Mouse (Mus musculus) 3T3-L1 (cell line): Measurements from ENCODE around the gene Srcin1.
A peak's percentile ranks its signal among the peaks of the same experiment; 100 is the strongest.

Experiments
- DNase-seq: peaks from one replicate; pipeline ENCODE4 v3.0.0-alpha.2; 2015; ENCODE audit warnings: low read depth, low spot score

Gene Srcin1

DNA sequence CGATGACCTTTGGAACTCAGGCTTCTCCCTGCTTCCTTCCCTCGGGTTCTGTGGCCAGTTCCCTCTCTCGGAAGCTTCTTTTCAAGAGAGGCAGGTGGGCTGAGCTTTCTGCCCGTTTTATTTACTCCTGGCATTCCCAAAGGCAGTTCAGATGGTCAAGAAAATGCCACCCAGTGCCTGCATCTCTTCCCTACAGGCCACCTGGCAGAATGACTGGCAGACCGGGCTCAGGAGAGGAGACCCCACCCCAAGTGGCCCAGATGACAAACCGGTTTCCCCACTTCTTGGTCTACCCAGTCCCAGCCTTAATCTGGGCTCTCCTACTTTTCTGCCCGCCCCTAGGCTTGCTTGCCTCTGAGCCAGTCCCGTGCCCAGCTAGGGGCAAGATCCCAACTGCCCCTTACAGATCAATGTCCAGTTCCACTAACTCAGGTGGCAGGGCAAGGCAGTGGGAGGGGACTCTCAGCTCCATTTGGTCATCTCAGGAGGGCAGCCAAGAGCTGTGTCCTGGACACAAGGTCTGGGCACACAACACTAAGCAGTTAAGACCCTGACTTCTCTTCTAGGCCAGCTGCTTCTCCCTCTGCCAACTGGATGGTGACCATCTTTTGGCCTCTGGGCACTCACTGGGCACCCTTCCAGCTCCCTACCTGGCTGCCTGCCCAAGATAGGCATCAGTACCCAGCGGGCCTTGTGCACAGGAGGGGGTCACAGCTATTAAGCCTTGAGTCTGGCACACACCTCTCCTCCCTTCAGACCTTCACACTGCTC, at the start of gene Srcin1:
Gene Srcin1, minus strand, starts transcription at position 51 of the 771 bp plus-strand sequence.
- no peak for DNase-seq

DNA sequence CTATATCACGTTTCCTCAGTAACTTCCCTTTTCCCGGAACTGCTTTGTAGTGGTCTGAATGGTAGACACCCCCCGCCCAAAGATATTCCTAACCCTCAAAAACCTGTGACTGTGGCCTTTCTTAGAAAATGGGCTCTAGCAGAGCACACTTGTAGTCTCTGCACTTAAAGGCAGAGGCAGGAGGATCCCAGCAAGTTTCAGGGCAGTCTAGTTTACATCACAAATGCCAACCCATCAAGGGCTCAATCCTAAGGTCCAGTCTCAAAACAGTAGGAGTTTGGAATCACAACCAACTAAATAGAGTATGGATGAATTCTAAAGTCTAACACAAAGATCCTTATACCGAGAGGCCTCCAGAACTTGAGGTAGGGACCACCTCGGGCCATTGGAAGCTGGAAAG, 49.6 kb upstream of the Srcin1 start:
- no peak for DNase-seq

DNA sequence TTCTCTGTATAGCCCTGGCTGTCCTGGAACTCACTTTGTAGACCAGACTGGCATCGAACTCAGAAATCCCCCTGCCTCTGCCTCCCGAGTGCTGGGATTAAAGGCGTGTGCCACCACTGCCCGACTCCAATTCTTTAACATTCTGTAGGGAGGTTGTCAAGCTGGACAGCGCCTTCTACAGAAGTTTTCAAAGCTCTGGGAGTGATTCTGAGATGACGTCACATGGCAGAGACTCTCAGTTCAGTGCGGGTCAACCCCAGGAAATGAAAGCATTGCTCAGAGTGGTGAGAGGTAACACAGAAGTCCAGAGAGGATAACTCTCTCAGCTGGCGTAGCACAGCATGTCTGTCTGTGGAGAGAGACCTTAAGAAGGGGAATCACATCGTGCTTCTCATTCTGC, 47.2 kb upstream of the Srcin1 start:
- DNase-seq, result peak; percentile 74

DNA sequence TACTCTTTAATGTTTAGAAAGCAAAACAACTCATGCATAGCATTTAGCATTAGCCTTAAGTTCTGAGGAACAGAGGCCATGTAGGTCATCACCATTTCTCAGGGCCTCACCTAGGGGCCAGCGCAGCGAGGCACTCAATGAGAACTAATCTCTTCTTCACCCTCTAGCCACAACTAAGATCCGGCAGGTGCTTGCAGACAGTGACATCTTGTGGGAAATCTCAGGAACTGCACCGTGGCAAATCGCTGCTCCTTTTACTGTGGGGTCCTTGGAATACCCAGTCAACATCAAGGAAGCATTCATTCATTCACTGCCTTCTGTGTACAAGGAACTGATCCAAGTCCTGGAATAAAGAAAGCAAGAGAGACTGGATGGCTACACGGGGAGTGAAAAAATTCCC, 46.5 kb upstream of the Srcin1 start:
- DNase-seq, result peak; percentile 79

DNA sequence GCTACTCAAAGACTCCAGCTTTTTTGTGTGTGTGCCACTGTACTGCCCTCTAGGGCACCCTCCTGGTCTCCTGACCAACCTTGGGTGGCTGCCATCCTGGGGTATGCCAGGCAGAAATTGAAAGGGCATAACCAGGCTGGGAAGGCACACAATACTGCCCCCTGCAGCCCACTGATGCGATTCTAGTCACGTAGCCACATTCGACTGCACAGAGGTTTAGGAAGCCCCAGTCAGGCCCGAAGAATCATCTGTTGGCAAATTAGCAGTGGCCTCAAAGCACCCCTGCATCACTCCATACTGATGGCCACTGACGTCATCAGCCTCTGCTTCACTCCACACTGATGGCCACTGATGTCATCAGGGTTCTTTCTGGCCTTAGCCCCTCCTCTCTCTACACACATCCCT, 43.4 kb upstream of the Srcin1 start:
- DNase-seq, result peak; percentile 43

DNA sequence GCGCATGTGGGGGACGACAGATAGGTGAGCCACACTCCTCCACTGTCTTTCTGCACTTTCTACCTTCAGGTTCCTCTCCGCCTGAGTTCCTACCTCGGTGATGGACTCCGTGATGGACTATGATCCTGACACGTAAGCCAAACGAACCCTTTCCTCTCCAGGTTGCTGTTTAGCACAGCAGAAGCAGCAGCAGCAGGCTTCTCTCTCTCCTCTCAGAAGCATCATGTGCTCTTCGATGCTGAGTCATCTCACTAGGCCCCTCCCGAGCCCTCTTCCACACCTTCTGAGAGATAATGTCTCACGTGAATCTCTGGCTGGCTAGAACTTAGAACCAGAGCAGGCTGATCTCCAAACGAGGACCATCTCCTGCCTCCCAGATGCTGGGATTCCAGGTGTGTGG, 42.4 kb upstream of the Srcin1 start:
- peak; percentile 17 for DNase-seq

DNA sequence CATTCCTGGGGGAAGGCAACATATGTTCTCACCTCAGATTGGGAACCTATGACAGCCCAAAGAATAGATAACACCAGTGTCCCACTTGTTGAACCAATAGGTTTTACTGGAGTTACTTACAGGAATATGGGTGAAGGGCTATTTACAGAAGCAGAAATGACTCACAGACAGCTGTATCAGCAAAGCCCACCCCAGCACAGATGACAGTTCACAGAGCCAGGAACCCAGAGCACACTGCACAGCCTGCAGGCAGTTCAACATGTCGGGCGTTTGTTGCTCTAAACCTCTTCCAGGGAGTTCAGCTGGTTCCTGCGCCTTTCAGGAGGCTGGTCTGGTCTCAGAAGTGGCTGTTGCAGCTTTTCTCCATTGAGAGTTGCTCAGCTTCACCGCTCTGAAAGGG, 39.3 kb upstream of the Srcin1 start:
- DNase-seq, result no peak

DNA sequence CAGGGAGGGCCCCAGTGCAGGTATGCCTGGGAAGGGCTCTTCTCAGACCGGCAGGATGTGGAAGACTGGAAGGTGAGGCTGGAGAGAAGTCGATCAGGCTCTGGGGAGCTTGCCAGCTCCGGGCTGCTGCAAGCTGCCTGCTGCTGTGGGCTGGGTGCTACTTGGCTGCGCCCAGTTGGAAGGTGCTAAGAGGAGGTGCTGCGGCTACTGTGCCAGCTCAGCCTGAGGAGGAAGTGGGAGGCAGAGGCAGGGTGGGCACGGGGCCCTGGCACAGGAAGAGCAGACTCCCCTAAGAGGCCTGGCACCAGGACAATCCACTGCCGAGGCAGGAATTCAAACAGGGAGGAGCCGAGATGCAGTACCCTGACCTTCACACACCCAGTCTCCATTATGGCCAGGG, 35.1 kb upstream of the Srcin1 start:
- no peak for DNase-seq

DNA sequence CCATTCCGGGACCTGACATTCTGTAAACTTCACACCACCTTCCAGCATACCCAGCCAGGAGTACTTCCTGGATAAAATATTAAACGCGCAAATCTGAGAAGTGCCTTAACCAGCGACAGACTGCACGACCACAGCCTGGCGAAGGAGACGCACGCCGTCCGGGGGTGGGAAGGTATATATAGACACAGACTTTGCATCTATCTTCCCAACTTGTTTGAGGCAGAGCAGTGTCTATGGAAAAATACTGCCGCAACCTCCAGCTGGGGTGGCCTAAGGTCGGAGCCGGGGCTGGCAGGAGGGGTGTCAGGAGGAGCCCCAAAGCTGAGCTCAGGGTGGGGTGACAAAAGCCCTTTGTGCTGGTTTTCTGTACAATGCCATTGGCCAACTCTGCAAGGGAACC, 33.8 kb upstream of the Srcin1 start:
- DNase-seq, result no peak

DNA sequence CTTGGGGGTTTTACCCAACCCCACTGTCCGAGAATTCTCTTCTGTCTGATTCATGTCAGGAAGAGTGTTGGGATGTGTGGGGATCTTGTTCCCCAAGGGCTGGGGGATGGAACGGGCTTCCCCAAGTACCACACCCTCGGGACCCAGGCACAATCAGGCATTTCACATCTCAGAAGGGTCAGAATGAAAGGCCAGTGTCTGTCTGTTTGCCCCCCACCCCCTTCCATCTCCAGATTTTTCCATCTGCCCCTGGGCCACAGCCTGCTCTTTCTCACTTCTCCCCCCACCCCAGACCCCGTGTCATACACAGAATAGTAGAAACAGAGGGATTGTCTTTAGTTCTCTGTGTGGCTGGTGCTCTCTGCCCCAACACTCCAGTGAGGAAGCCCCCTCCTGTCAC, 32.9 kb upstream of the Srcin1 start:
- DNase-seq, result no peak

DNA sequence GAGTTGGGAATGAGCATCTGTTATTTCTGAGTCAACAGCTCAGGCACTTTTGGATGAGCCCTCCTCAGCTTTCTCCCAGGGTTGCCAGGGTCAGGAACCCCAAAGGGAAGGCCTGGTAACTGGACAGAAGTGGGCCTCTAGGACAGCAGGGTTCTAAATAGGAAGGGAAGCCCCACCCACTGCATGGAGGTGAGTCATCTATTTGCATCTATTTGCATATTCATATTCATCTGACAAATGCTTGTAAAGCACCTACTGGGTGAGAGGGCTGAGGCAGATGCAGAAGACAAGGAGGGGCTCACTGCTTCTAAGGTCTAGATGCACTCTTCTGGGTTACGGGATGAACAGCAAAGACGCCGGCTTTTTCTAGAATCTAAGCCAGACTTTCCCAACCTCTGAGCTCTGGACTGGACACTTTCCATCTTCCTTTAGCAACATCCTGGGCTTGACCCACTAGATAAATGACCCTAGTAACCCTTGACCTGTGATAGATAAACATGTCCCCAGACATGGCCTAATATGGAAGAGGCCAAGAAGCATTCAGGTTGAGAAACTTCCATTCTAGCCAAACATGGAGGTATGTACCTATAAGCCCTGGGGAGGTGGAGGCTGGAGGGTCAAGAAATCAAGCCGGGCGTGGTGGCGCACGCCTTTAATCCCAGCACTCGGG, 31.2 kb upstream of the Srcin1 start:
- DNase-seq, result no peak

DNA sequence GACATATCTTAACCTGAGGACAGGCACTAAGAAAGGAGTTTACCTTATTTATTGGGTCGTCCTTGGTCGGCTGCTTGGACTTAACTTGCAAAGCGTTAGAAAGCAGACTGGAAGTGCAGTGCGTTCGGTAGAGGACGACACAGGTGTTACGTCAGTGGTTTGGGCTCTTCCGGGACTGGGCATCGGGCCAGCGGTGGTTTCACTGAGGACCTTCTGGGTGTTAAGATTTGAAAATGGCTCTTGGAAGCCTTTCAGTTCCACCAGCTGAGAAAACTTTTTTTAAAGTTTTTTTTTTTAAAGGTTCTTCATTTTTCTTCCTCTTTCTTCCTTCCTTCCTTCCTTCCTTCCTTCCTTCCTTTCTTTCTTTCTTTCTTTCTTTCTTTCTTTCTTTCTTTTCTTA, 27.9 kb upstream of the Srcin1 start:
- DNase-seq, result no peak

DNA sequence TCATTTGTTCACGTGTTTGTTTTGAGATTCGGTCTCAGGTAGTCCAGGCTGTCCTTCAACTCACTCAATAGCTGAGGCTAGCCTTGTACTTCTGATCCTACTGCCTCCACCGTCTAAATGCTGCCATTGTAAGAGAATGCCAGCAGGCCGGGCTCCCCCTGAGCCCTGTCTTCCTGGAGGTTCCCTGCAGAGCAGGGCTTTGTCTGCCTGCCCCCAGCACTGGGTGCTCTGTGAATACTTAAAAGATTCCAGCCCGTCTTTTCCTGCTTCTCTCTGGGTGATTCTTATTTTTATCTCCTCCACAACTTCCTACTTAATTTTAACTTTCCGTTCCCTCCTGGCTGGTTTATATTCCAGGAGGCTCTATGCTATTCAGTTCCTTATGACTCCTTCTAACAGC, 26.2 kb upstream of the Srcin1 start:
- no peak for DNase-seq

DNA sequence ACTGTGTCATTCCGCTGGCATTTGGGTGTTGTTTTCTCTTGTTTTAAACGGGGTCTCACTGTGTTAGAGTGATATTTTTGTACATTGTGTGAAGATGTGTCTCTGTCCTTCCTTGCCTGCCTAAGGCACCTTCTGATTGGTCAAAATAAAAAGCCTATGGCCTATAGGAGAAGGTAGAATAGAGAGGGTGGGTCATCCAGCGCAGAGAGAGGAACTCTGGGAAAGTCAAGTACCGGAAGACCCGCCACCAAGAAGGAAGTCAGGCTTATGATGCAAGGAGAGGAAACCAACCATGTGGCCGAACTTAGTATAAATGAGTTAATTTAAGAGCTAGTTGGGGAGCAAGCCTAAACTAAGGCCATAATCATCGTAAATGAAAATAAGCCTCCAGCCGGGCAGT, 23.1 kb upstream of the Srcin1 start:
- no peak for DNase-seq

DNA sequence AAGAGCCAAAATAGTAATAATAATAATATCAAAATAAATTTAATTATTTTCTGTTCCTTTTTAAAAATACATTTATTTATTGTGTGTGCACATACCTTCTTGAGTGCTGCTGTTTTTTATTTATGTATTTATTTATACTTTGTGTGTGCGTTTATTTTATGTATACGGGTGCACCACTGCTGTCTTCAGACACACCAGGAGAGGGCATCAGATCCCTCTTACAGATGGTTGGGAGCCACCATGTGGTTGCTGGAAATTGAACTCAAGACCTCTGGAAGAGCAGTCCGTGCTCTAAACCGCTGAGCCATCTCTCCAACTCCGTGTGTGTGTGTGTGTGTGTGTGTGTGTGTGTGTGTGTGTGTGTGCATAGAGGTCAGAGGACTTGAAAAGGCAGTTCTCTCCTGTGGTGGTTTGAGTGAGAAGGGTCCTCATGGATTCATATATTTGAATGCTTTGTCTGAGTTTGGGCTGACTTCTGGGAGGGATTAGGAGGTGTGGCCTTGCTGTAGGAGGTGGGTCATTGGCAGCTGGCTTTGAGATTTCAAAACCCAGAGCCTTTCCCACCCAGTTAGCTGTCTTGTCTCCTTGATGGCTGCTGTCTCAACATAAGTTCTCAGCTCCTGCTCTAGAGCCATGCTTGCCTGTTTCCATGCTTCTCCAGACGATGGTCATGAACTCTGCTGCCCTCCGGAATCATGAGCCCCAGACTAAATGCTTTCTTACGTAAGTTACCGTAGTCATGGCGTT, 22.1 kb upstream of the Srcin1 start:
- no peak for DNase-seq

DNA sequence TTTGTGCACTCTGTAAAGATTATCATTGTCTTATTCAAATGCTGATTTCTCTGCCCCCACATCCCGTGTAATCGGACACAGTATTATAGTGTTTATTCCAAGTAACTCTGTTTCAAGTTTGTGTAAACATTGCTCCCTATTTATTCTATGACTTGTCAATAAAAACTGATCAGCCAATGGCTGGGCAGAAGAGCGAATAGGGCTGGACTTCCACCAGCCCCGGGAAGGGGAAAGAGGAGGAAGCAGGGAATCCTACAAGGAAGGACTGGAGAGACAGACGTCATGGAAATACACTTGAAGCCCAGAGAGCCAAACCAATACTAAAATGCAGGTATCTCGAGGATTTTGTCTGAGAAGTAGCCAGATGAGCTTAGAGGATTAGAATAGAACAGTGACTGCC, 18.1 kb upstream of the Srcin1 start:
- DNase-seq, result peak; percentile 37

DNA sequence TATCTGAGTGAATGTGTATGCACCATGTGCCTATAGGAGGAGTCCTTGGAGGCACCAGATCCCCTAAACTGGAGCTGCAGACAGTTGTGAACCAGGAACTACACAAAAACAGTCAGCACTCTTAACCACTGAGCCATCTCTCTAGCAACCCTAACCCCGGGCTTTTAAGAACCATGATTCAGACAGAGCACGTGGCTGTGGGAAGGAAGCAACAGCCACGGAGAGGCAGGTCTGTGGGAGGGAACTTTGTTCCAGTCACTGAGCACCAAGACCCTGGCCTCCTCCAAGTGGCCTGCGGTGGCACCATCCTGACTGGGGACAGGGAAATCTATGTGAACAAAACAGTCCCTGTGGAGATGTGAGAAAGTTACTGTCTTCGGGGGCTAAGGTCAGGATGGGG, 15.9 kb upstream of the Srcin1 start:
- peak; percentile 16 for DNase-seq

DNA sequence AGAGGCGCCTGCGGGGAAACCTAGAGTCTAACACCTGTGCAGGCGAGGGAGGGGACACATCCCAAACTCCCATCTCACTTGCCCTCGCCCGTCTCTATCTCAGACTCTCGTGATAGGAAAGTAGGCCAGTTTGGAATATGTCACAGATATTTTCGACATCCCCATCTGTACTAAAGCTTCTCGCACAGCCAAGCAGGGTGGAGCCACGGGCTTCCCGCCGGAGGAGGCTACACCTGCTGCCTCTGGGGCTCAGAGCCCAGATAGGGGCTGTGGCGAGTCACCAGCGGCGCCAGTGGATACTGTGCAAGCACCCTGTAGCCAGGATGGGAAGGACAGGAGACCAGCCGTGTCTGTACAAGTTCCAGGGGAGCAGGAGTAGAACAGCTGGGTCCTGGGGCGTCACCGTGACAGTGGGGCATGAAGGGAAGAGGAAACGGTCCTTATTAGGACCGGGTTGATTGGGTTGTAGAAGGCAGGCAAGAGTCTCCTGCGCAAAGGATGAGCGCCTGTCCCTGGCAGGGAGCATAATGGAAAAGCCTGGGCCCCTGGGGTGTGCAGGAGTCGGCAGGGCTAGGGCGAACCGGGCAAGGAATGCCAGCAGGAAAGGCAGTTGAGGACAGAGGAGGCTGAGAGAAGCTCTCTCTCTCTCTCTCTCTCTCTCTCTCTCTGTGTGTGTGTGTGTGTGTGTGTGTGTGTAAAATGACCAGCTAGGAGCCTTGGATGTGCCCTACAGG, 14.4 kb upstream of the Srcin1 start:
- no peak for DNase-seq

DNA sequence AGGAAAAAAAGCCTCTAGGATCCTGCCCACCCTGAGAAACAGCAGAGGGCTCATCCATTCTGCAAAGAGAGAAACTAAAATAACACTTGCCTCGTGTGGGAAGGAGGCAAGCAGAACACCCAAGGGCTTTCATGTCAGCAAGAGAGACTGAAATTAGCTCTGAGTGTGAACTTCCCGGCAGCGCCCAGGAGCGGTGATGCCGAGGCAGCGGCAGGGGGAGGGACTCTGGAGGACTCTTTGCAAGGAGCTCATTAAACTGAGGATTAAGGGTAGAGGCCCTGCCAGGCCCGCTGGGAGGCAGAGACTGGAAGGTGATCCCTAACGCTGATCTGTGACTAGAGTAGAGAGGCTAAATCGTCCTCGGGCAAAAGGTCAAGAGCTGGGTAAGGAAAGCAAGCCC, 13.2 kb upstream of the Srcin1 start:
- no peak for DNase-seq

DNA sequence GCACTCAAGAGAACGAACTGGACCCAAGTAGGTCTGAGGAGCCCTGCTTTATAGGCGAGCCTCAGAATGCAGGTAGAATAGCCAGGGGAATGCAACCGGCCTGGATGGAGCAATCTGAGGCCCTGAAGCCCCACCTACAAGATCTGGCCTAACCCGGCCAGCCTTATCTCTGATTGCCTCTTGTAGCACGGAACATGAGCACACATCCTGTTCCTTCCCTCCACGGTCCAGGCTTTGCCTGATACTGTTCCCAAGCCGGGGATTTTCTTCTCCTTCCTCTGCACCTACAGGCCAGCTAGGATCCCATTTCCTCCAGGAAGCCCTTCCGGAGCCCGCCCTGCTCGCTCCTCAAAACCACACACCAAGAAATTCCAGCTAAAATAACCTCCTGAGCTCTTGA, 9.9 kb upstream of the Srcin1 start:
- DNase-seq, result no peak

DNA sequence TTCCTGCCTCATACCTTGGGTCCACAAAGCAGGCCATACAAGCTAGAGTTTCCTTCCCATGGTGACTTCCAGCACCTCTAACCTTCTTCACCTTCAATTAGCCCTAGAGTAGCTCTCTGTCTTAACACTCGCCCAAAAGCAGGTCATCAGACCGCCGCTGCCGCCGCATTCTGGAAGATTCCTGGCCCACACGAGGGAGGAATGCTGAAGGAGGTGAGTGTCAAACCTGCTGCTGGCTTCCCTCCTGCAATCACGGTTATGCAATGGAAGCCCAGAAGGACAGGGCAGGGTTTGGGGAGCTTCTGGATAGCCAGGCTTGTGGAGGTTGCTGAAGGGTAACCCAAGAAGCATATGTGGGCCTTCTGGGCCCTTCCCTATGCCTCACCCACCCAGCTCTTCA, 8.5 kb upstream of the Srcin1 start:
- no peak for DNase-seq
